Mouse (Mus musculus): Measurements from ENCODE around the gene Gast. TPM values are rescaled to one million over a fixed set of nuclear protein-coding genes. Genes with fewer than 3 reads are reported as not detected.

Gene Gast
- total and polyA plus RNA-seq, 2 experiments from 2014 or later = 0.73 TPM; not detected in 1

DNA sequence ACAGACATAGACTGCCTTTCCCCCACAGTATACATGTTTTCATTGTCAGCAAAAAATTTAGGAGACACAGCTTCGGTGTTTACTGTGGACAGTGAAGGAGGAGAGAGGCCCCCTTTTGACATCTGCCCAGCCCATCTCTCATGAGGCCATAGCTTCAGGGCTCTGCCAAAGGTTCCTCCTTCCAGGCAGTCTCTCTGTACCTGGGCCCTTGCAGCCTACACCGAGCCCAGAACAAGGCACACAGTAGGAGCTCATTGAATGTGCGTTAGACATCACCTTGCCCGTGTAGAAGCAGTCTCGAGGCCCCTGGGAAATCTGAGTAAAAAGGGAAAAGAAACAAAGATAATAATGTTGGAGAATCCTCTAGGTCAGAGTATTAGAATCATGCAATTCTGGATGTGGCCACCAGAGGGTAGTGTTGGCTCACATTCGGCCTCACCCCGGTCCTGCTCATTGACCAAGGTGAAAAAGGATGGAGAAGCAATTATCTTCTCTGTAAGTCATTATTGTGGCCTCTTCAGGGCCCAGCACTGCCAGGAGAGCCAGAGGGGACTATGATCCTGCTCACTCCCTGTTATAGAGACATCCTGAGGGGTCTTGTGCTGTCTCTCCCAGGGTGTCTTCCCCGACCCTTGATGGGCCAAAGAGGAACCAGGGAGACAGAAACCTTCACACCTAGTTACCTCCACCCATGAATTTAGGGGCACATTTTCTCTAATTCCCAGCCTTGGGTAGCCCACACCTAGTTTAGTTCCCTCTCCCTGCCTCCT is 28.2 kb downstream of the Gast start:
- peak; percentile 92 for TF ChIP-seq CTCF (IDR thresholded peaks at IDR 0.05; ENCODE audit: low read depth)
- H3K27ac ChIP-seq = no peak overlapping the region; the same call in 1 of the 2 replicates
- no peak overlapping the region for H3K4me3 ChIP-seq (ENCODE audit: low read length)
- H3K27me3 ChIP-seq (ENCODE audit: insufficient read depth, low read length) = no peaks in the 10 kb centered on the region
- H3K36me3 ChIP-seq (ENCODE audit: insufficient read depth, low read length) = no peaks in the 10 kb centered on the region
- no peak overlapping the region for H3K4me2 ChIP-seq (ENCODE audit: low read depth, low read length)
- ATAC-seq (peak; percentile 71), DNase-seq (ENCODE audit: low spot score) (peak; percentile 78)
- WGBS = 16% methylated on average over 8 of the region's 8 CpGs
- H3K9me3 ChIP-seq (ENCODE audit: low read length) = no peaks in the 10 kb centered on the region
- no peaks in the 10 kb centered on the region for H3K4me1 ChIP-seq (ENCODE audit: insufficient read depth, low read length)
- no peak overlapping the region; the same call in 1 of the 2 replicates for H3K9ac ChIP-seq (replicated peaks; ENCODE audit: low read length)

GRCm38 (mm10) chr11:100362979-100363562 is 28.9 kb downstream of the Gast start:
- WGBS = 25% methylated on average over 12 of the region's 12 CpGs
- Histone ChIP-seq H3K4me1 (ENCODE audit: insufficient read depth, low read length) (no peaks in the 10 kb centered on the region), H3K27me3 (ENCODE audit: insufficient read depth, low read length) (no peaks in the 10 kb centered on the region), H3K9ac (replicated peaks; ENCODE audit: low read length) (no peak overlapping the region), H3K27ac (no peak overlapping the region), H3K4me2 (ENCODE audit: low read depth, low read length) (no peak overlapping the region), H3K36me3 (ENCODE audit: insufficient read depth, low read length) (no peaks in the 10 kb centered on the region), H3K4me3 (ENCODE audit: low read length) (no peak overlapping the region), H3K9me3 (ENCODE audit: low read length) (no peaks in the 10 kb centered on the region)
- DNase-seq (ENCODE audit: low spot score) = peak; percentile 73
- peak; percentile 50; the same call in 1 of the 2 replicates for ATAC-seq
- TF ChIP-seq CTCF (IDR thresholded peaks at IDR 0.05; ENCODE audit: low read depth) = peak; percentile 85

DNA sequence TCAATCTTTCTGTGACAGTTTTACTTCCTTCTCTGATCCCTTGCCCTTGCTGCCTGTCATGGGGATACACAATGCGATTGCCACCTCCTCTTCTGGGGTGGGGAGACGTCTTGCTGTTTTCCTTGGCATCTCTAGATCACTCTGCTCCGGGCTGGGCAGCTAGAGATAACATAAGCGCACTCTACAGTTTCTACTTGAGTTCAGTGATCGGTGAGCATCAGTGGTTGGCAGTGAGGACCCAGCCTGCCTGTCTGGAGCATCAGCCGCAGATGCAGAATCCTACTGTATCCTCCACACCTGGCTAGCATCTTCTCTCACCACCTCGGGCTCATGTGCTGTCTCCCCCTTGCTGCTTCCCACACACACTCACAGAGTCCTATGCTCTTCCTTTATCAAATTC is 34.9 kb downstream of the Gast start:
- H3K27ac ChIP-seq = no peak overlapping the region
- H3K4me2 ChIP-seq (ENCODE audit: low read depth, low read length) = no peak overlapping the region
- peaks cover 27% of the 10 kb centered on the region for H3K36me3 ChIP-seq (ENCODE audit: insufficient read depth, low read length)
- ATAC-seq = no peak
- DNase-seq (ENCODE audit: low spot score) = no peak
- no peaks in the 10 kb centered on the region for H3K27me3 ChIP-seq (ENCODE audit: insufficient read depth, low read length)
- H3K9me3 ChIP-seq (ENCODE audit: low read length) = no peaks in the 10 kb centered on the region
- WGBS = 76% methylated on average over 7 of the region's 7 CpGs
- H3K4me1 ChIP-seq (ENCODE audit: insufficient read depth, low read length) = no peaks in the 10 kb centered on the region
- H3K9ac ChIP-seq (replicated peaks; ENCODE audit: low read length) = no peak overlapping the region
- no peak overlapping the region for H3K4me3 ChIP-seq (ENCODE audit: low read length)
- TF ChIP-seq CTCF (IDR thresholded peaks at IDR 0.05; ENCODE audit: low read depth) = no peak

GRCm38 (mm10) chr11:100369822-100370221 is 35.6 kb downstream of the Gast start:
- ATAC-seq (no peak), DNase-seq (ENCODE audit: low spot score) (no peak)
- 82% methylated on average over 8 of the region's 8 CpGs for WGBS
- no peak for TF ChIP-seq CTCF (IDR thresholded peaks at IDR 0.05; ENCODE audit: low read depth)
- no peaks in the 10 kb centered on the region for H3K27me3 ChIP-seq (ENCODE audit: insufficient read depth, low read length)
- H3K36me3 ChIP-seq (ENCODE audit: insufficient read depth, low read length) = peaks cover 31% of the 10 kb centered on the region
- no peak overlapping the region for H3K4me3 ChIP-seq (ENCODE audit: low read length)
- no peaks in the 10 kb centered on the region for H3K9me3 ChIP-seq (ENCODE audit: low read length)
- H3K9ac ChIP-seq (replicated peaks; ENCODE audit: low read length) = no peak overlapping the region
- no peak overlapping the region for H3K27ac ChIP-seq
- H3K4me2 ChIP-seq (ENCODE audit: low read depth, low read length) = no peak overlapping the region
- H3K4me1 ChIP-seq (ENCODE audit: insufficient read depth, low read length) = no peaks in the 10 kb centered on the region

GRCm38 (mm10) chr11:100371981-100372558 is 37.9 kb downstream of the Gast start:
- peak; percentile 55; the same call in 1 of the 2 replicates for ATAC-seq

GRCm38 (mm10) chr11:100375127-100375526 is 40.9 kb downstream of the Gast start:
- TF ChIP-seq CTCF (IDR thresholded peaks at IDR 0.05; ENCODE audit: low read depth) = no peak
- WGBS = 90% methylated on average over 9 of the region's 9 CpGs

More at GRCm38 (mm10) chr11:100371981-100372558, 37.9 kb downstream of the Gast start:
- Histone ChIP-seq H3K4me3 (ENCODE audit: low read length) (no peak overlapping the region), H3K36me3 (ENCODE audit: insufficient read depth, low read length) (peaks cover 49% of the 10 kb centered on the region), H3K27me3 (ENCODE audit: insufficient read depth, low read length) (no peaks in the 10 kb centered on the region), H3K9ac (replicated peaks; ENCODE audit: low read length) (no peak overlapping the region), H3K27ac (no peak overlapping the region), H3K9me3 (ENCODE audit: low read length) (no peaks in the 10 kb centered on the region), H3K4me1 (ENCODE audit: insufficient read depth, low read length) (no peaks in the 10 kb centered on the region), H3K4me2 (ENCODE audit: low read depth, low read length) (no peak overlapping the region)
- 65% methylated on average over 7 of the region's 8 CpGs for WGBS
- DNase-seq (ENCODE audit: low spot score) = peak; percentile 35
- no peak for TF ChIP-seq CTCF (IDR thresholded peaks at IDR 0.05; ENCODE audit: low read depth)

More at GRCm38 (mm10) chr11:100375127-100375526, 40.9 kb downstream of the Gast start:
- DNase-seq (ENCODE audit: low spot score) (no peak), ATAC-seq (no peak)
- no peak overlapping the region for H3K9ac ChIP-seq (replicated peaks; ENCODE audit: low read length)
- no peaks in the 10 kb centered on the region for H3K9me3 ChIP-seq (ENCODE audit: low read length)
- H3K27ac ChIP-seq = no peak overlapping the region
- H3K4me3 ChIP-seq (ENCODE audit: low read length) = no peak overlapping the region
- H3K27me3 ChIP-seq (ENCODE audit: insufficient read depth, low read length) = no peaks in the 10 kb centered on the region
- H3K4me2 ChIP-seq (ENCODE audit: low read depth, low read length) = no peak overlapping the region
- peaks cover 64% of the 10 kb centered on the region for H3K36me3 ChIP-seq (ENCODE audit: insufficient read depth, low read length)
- H3K4me1 ChIP-seq (ENCODE audit: insufficient read depth, low read length) = no peaks in the 10 kb centered on the region
